Mouse (Mus musculus): ENCODE measurements around the gene Trappc5.

The Trappc5 gene

GRCm38 (mm10) chr8:3676131-3676992 is at the start of gene Trappc5:
Gene Trappc5 (plus strand): TSS chr8:3676299.
- peak; percentile 94 for DNase-seq (ENCODE audit: low read depth)

DNA sequence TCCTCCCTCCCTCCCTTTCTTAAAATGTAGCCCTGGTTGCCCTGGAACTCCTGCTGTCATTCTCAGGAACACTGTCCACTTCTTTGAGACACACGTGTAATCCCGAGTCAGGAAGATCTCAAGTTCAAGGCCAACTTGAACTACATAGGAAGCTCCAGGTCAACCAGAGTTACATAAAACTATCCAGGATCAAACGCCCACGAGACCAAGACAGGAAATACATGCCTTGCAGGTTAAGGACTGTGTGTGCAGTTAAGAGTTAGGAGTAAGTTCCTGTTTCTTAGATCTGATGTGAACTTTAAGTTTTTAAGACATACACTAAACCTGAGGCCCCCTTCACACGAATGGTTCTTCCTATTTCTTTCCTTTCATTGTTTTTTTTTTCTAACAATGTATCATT is 49.1 kb upstream of the Trappc5 start:
- DNase-seq (ENCODE audit: low read depth), result peak; percentile 56

- DNase-seq (ENCODE audit: low read depth), result peak; percentile 77
Observed at GRCm38 (mm10) chr8:3628014-3628413, 48.1 kb upstream of the Trappc5 start.

DNA sequence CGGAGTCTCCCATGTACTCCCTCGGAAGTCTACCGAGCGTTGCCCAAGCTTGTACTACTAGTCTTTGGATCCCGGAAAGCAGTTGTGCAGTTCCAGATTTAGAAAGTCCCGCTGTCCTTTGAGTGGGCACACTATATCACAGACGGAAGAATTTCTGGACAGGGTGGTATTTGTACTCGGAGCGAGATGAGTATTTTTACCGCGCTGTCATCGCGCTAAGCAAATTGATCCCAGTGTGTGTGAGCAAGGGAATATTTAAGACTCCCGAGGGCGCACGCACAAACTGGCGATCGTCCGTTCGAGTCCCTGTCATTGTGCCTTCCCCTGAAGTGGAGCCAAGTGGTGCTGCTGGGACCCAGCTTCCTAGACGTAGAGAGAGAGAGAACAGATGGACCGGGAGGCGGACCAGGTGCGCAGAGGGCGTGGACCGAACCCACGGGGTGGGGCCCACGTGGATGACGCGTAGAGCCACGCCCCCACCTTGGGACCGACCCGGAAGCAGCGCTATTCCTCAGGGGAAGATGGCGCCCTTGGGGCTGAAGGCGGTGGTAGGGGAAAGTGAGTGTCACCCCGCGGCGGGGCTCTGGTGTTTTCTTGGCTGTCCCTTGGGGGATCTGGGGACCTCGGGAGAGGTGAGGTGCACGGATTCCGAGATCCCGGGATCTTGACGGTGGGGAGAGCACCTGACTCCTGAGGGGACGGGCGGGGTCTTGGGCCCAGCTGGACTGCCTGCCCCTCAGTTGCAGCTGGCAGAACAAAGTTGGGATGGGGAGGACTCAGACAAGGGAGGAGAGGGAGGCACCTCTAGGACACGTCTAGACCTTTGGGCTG is 45.2 kb upstream of the Trappc5 start, which contains the start of gene Stxbp2:
Gene Stxbp2, plus strand, starts transcription at position 309 of the 831 bp plus-strand sequence.
- peak; percentile 83 for DNase-seq (ENCODE audit: low read depth)

- DNase-seq (ENCODE audit: low read depth), result peak; percentile 83
Observed at GRCm38 (mm10) chr8:3631478-3631875, 44.6 kb upstream of the Trappc5 start.

- DNase-seq (ENCODE audit: low read depth), result peak; percentile 86
Observed at GRCm38 (mm10) chr8:3645804-3646203, 30.3 kb upstream of the Trappc5 start.

DNA sequence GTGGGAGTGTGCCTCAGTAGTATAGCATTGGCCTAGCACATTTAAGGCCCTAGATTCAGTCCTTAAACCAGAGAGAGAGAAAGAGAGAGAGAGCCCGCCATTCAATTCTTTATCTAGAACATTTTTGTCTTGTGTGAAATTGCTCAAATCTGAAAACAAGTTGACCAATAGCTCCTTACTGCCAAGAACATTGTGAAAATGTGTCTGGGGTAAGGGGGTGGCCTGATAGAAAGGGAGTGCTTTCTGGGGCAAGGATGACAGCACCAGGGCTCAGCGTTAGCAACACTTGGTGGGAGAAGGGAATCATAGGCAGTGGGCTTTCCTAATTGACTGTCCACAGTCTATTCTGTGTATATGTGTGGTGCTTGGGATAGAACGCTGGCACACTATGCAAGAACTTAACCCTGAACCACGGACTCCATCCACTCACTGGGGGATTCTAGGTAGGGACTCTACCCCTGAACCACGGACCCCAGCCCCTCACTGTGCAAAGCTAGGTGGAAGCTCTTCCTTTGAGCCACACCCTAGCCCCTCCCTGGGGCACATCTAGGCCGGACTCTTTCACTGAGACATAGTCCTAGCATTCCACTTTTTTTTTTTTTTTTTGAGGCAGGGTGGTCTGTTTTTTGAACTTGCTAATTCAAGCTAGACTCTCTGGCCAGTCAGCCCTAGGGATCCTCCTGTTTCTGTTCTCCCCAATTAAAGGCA is 29.1 kb upstream of the Trappc5 start:
- DNase-seq (ENCODE audit: low read depth), result no peak

DNA sequence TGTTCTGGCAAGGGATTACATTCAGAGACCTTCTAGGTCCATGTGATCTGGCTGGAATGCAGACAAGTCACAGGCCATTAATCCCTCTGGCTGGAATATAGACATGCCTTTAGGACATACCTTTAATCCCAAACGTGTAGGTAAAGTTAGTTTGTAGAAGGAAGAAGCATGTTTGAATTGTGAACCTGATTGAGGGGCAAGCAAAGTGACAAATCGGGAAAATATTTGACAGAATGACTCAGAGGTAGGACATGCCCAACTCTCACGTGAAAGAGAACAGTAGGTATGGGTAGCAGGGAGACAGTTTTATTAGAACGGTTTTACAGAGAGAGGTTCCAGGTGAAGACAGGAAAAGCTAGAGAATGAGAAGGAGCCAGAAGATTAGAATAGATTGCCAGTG is 28.5 kb upstream of the Trappc5 start:
- no peak for DNase-seq (ENCODE audit: low read depth)

DNA sequence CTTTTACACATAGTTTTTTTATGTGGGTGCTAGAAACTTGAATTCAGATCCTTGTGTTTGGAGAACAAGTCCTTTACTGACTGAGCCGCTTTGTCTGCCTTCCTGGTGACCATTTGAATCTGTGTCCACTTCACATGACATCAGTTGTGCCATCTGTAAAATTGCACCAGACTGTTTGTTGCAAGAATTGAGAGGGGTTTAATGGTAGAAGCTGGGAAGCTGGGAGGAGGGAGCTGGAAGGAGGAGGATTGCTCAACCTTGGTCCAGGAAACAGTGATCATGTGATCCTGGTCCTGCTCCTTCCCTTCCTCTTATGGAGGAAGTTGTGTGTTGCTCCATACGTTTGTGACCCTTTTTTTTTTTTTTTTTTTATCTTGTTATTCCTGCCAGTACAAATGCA is 27.8 kb upstream of the Trappc5 start:
- DNase-seq (ENCODE audit: low read depth), result peak; percentile 69

DNA sequence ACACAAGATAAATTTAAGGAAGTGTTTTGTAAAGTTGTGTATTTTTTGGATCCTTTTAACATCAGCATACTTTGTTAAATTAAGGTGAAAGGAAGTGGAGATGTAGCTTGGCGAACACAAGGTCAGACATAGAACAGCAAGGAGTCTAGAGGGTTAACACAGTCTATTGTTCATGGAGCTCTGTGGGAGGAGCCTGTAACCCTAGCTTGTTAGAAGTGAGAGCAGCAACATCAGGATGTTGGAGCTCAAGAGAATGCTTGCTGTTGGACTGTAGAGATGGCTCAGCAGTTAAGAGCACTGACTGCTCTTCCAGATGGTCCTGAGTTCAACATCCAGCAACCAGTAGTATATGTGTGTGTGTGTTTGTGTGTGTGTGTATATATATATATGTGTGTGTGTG is 27.1 kb upstream of the Trappc5 start:
- peak; percentile 38 for DNase-seq (ENCODE audit: low read depth)

GRCm38 (mm10) chr8:3652845-3653244 is 23.3 kb upstream of the Trappc5 start:
- DNase-seq (ENCODE audit: low read depth), result no peak

DNA sequence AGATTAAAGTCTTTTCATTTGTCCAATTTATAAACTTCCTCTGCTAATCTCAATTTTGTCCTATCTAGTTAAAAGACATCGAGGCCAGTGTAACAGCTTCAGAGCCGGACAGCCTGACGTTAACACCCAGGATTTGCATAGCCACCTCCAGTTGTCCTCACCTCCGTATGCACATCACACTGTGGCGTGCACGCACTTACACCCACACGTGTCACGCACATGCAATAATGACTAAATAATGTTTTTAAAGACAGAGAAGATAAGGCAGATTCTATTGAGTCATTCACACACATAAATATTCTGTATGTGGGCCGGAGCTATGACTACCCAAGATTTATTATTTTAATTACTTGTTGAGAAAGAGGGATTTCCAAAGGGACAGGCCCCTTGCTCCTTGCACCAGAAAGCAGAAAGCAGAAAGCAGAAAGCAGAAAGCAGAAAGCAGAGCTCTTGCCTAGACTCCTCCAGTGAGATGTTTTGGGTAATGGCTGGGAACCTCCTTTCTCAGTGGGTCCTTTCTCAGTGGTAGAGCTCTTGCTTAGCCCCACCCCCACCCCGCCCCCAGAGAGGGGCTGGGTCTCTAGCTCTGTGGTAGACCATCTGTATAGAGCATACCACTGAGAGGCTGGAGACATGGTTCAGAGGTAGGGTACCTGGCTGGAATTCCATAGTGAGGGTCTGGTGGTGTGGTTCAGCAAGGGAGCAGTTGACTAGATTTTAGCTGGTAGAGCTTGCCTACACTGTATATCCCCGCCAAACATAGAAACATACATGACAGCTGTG is 21.2 kb upstream of the Trappc5 start:
- DNase-seq (ENCODE audit: low read depth), result no peak

DNA sequence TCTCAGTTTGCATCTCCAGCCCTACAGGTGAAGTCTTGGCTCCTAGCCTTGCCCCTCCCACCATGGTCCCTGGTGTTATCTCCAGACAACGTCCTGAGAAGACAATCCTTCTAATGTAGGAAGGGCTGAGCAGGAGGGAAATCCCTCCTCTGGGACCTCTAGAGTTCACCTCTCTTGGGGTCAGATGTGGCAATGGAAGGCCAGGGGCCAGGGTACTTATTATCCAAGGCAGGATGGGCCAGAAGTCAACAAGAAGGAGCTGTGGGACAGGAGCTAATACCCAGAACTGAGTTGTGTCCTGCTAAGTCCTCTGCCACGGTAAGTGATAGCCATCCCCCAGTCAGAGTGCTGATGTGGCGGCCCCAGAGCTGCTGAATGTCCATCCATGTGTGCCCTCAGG is 20.6 kb upstream of the Trappc5 start, which contains the start of gene Retn:
Gene Retn, plus strand, starts transcription at position 245 of the 400 bp plus-strand sequence.
- no peak for DNase-seq (ENCODE audit: low read depth)

DNA sequence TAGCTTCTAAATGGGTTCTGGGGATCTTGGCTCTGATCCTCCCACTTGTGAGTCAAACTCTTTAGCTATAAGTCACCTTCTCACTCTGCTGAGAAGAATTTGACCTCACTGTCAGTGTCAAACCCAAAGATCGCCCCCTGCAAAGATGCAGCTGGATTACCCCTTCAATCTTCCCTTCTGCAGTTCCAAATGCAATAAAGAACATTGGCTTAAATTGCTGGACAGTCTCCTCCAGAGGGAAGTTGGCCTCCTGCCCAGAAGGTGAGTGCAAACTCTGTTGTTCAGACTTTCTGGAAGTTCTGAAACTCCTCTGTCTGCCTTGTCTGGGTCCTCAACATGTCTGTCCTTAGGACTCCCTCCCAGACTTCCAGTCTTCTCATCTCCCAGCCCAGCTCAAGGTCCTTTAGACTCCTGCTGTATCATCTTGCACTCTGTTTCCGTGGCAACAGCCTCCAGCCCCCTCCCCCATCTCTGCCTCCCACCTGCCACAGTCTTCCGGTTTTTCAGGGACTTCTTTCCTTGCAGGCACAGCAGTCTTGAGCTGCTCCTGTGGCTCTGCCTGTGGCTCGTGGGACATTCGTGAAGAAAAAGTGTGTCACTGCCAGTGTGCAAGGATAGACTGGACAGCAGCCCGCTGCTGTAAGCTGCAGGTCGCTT is 19.2 kb upstream of the Trappc5 start:
- DNase-seq (ENCODE audit: low read depth), result no peak

GRCm38 (mm10) chr8:3660889-3661288 is 15.2 kb upstream of the Trappc5 start:
- peak; percentile 81 for DNase-seq (ENCODE audit: low read depth)

- DNase-seq (ENCODE audit: low read depth), result peak; percentile 88
Observed at GRCm38 (mm10) chr8:3664405-3664804, 11.7 kb upstream of the Trappc5 start.

DNA sequence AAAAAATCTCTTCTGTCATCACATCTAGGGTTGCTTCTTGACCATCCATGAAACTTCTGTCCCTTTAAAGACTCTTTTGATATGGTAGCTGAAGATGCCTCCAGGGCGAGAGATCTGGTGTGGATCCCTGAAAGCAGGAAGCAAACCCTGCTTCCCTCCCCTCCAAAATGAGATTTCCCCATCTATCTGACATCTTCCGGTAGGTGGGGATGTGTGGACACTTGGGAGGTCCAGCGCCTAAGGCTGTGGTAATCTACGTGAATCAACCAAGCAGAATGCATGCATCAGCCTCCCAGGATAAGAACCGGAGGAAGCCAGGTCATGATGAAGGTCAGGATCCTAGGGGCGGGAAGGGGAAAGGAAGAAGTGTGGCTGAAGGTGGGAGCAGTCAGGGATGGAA is 10.6 kb upstream of the Trappc5 start, which contains the start of gene Mcemp1:
Gene Mcemp1, plus strand, starts transcription at position 248 of the 400 bp plus-strand sequence.
- no peak for DNase-seq (ENCODE audit: low read depth)

DNA sequence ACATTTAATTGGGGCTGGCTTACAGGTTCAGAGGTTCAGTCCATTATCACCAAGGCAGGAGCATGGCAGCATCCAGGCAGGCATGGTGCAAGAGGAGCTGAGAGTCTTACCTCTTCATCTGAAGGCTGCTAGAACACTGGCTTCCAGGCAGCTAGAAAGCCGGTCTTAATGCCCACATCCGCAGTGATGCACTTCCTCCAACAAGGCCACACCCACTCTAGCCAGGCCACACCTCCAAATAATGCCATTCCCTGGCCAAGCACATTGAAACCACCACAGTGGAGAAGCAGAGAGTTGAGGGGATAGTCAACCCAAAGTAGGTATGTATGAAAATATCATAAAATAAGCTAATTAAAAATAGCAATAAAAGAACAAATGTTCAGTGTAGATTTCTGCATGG is 5.7 kb upstream of the Trappc5 start:
- DNase-seq (ENCODE audit: low read depth), result peak; percentile 91

GRCm38 (mm10) chr8:3671980-3672491 is 4.1 kb upstream of the Trappc5 start, which contains the start of gene Fcor:
Gene Fcor (minus strand): TSS chr8:3672362.
- DNase-seq (ENCODE audit: low read depth), result peak; percentile 83

DNA sequence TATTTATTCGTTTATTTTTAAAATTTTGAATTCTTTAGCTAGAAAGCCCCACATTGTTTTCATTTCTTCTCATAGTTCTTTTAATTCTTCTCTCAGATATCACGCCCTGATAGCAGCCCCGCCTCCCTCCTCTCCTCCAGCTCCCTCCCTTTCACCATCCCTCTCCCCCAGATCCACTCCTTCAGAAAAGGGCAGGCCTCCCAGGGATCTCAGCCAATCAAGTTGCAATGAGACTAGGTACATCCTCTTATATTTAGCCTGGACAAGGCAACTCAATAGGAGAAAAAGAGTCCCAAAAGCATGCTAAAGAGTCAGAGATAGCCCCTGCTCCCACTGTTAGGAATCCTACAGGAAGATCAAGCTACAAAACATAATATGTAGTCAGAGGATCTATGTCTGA is 1.4 kb upstream of the Trappc5 start:
- DNase-seq (ENCODE audit: low read depth), result no peak
